Mouse (Mus musculus): ENCODE results near the gene Gm7861.
"Not testable (repeated sequence)": the region's sequence is repeated elsewhere in the genome, so short reads cannot be mapped to it uniquely, and the experiment has no call there.

Gene Gm7861

GRCm38 (mm10) chr8:21594408-21594807, at the start of gene Gm7861:
Gene Gm7861 (minus strand): TSS chr8:21594508.
- not testable (repeated sequence) for DNase-seq

GRCm38 (mm10) chr8:21617883-21618282, 23.6 kb upstream of the Gm7861 start, which contains the start of gene Defa26:
Gene Defa26 (plus strand): TSS chr8:21618183.
- DNase-seq = not testable (repeated sequence)

- DNase-seq = not testable (repeated sequence)
Measured at GRCm38 (mm10) chr8:21582706-21583105, 11.6 kb downstream of the Gm7861 start, which contains the start of gene Defa28. Gene Defa28 (plus strand): TSS chr8:21583006.

- not testable (repeated sequence) for DNase-seq
Measured at GRCm38 (mm10) chr8:21565086-21565485, 29.2 kb downstream of the Gm7861 start, which contains the start of gene Defa37. Gene Defa37 (plus strand): TSS chr8:21565386.

All from cerebellum, postnatal 36 days (tissue).